Mouse (Mus musculus) Patski (cell line): ENCODE measurements at regions not wholly inside any gene's neighbourhood (a gene's known extent, or its start where the extent isn't known, plus 50 kb on each side); places are given as distances from the start of the nearest gene placed in this dataset.

ENCODE experiments used
- ATAC-seq: fragments of 100-300 bp; one replicate; pipeline ENCODE4 v1.8.0; 2021
- CTCF ChIA-PET: fragments of 350-600 bp; sonication (Branson Sonifier 250); formaldehyde crosslinking; loops from one replicate; lab custom pipeline; 2022; ENCODE audit warnings: inconsistent platforms; lab: Charles Lee
- POLR2A ChIA-PET: fragments of 350-600 bp; sonication (Branson Sonifier 250); formaldehyde crosslinking; loops from one replicate; lab custom pipeline; 2022; ENCODE audit warnings: antibody characterized with exemption, inconsistent platforms; lab: Charles Lee
- DNase-seq: peaks from one replicate; pipeline ENCODE4 v3.0.0-alpha.2; 2011; ENCODE audit warnings: low read depth, low spot score
- H3K27me3 ChIP-seq: fragments of 371-371 bp; one replicate; pipeline ENCODE4 v1.5.1; 2021
- CTCF ChIP-seq: fragments of 100-300 bp; IDR thresholded peaks from one replicate; pipeline ENCODE4 v1.5.1; 2021
- in situ Hi-C: fragments of 300-500 bp; cut with MboI; formaldehyde crosslinking; loops from 3 replicates; pipeline ENCODE4 v1.11.1; 2018; ENCODE audit warnings: low pct_unique_long_range_greater_than_20kb, mixed read lengths

- CTCF ChIA-PET = no interaction called here
- no peak for ATAC-seq
- H3K27me3 ChIP-seq = no peaks in the 10 kb centered on the region
- no peak for DNase-seq
- in situ Hi-C loops = no loop called here
- no peak for TF ChIP-seq CTCF
- POLR2A ChIA-PET = no interaction called here
Measured at GRCm38 (mm10) chr11:24537721-24538120, 459.9 kb downstream of the Bcl11a start.

- no peak for TF ChIP-seq CTCF
- no peaks in the 10 kb centered on the region for H3K27me3 ChIP-seq
- ChIA-PET CTCF (interaction anchor here (1.4 kb wide), 1 partner anchor 11 kb away, joined by 4 read pairs; no protein-coding TSS in a partner anchor), POLR2A (no interaction called here)
- no peak for DNase-seq
- ATAC-seq = no peak
- in situ Hi-C loops = no loop called here
Measured at GRCm38 (mm10) chr11:24569655-24570054, 491.8 kb downstream of the Bcl11a start.

GRCm38 (mm10) chr11:24613529-24613928 lies 535.7 kb downstream of the Bcl11a start:
- ChIA-PET CTCF (no interaction called here), POLR2A (no interaction called here)
- no peak for TF ChIP-seq CTCF
- no peaks in the 10 kb centered on the region for H3K27me3 ChIP-seq
- in situ Hi-C loops = no loop called here
- ATAC-seq (no peak), DNase-seq (no peak)

DNA sequence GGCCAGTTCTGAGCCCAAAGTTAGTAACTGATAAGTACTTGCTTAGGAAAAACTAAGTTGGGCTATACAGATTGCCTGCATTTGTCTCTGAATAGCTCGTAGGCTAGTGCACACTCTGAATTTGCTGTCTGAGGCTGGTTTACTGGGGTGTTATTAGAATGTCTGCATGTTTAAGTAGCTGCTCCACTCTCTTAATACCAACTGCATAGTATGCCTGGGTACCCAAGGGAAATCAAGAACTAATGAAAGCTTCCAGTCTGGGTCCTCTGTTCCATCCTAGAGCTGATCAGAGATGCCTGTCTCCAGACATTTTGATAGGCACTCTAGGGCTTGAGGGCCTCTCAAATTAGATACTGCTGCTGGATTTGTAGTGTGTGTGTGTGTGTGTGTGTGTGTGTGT lies 537.6 kb downstream of the Bcl11a start:
- in situ Hi-C loops = no loop called here
- ChIA-PET POLR2A (no interaction called here), CTCF (no interaction called here)
- no peak for ATAC-seq
- no peak for TF ChIP-seq CTCF
- H3K27me3 ChIP-seq = no peaks in the 10 kb centered on the region
- no peak for DNase-seq

GRCm38 (mm10) chr11:24618586-24618985 lies 540.7 kb downstream of the Bcl11a start:
- in situ Hi-C loops = no loop called here

DNA sequence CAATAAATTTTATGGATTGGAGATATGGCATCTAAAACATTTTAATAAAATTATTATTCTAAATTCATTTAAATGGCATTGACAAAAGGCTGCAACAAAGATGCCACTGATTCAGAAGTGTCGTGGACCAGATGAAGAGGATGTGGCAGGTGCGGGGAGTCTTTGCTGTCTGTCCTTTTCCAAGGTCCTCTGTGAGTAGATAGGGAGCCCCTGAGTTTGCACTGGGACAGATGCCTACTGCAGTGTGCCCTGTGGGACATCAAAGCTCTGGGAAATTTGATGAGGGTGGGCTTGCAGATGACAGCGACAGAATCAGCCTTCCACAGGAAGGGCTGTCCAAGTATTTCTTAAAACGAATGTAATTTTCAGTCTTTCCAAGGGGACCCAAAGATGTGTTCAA lies 541.2 kb downstream of the Bcl11a start:
- ChIA-PET CTCF (no interaction called here), POLR2A (interaction anchor here (0.5 kb wide), 1 partner anchor 11 kb away, joined by 3 read pairs; no protein-coding TSS in a partner anchor)
- ATAC-seq (no peak), DNase-seq (no peak)
- H3K27me3 ChIP-seq = no peaks in the 10 kb centered on the region
- TF ChIP-seq CTCF = no peak
- in situ Hi-C loops = no loop called here

More at GRCm38 (mm10) chr11:24618586-24618985, 540.7 kb downstream of the Bcl11a start:
- DNase-seq (no peak), ATAC-seq (no peak)
- H3K27me3 ChIP-seq = no peaks in the 10 kb centered on the region
- ChIA-PET POLR2A (interaction anchor here (0.5 kb wide), 1 partner anchor 11 kb away, joined by 3 read pairs; no protein-coding TSS in a partner anchor), CTCF (no interaction called here)
- no peak for TF ChIP-seq CTCF

GRCm38 (mm10) chr11:24628619-24629018 lies 550.8 kb downstream of the Bcl11a start:
- in situ Hi-C loops = no loop called here
- ChIA-PET CTCF (no interaction called here), POLR2A (no interaction called here)
- ATAC-seq = no peak
- no peak for TF ChIP-seq CTCF
- DNase-seq = no peak
- peaks cover 5% of the 10 kb centered on the region for H3K27me3 ChIP-seq

- POLR2A ChIA-PET = interaction anchor here (0.6 kb wide), 1 partner anchor 11 kb away, joined by 3 read pairs; no protein-coding TSS in a partner anchor
- TF ChIP-seq CTCF = no peak
- CTCF ChIA-PET = no interaction called here
- DNase-seq (no peak), ATAC-seq (no peak)
- in situ Hi-C loops = no loop called here
- peaks cover 5% of the 10 kb centered on the region for H3K27me3 ChIP-seq
Measured at GRCm38 (mm10) chr11:24629431-24629830, 551.6 kb downstream of the Bcl11a start.

- DNase-seq (no peak), ATAC-seq (no peak)
- H3K27me3 ChIP-seq = peaks cover 5% of the 10 kb centered on the region
- no peak for TF ChIP-seq CTCF
- POLR2A ChIA-PET = interaction anchor here (0.6 kb wide), 1 partner anchor 12 kb away, joined by 3 read pairs; no protein-coding TSS in a partner anchor
- in situ Hi-C loops = no loop called here
- CTCF ChIA-PET = no interaction called here
Measured at GRCm38 (mm10) chr11:24630403-24630900, 552.6 kb downstream of the Bcl11a start.

DNA sequence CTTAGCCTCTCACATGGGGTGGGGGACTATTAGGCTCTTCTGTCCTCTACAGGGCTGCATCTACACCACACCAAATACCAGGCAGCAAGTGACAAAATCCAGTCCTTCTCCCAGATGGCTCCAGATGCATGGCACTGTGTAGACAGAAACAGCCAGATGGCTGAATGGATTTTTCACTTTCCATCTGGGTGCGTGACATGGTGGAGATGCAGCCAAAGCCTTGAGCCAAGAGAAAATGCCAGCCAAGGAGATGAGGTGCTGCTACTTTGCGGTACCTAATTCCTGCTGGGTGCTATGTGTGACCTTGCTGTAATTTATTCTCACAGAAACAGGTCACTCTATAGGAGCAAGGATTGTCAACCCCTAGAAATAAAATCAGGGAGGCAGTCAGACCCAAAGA lies 553.8 kb downstream of the Bcl11a start:
- TF ChIP-seq CTCF = no peak
- ATAC-seq (no peak), DNase-seq (no peak)
- in situ Hi-C loops = no loop called here
- ChIA-PET POLR2A (no interaction called here), CTCF (no interaction called here)
- peaks cover 2% of the 10 kb centered on the region for H3K27me3 ChIP-seq

- ChIA-PET POLR2A (no interaction called here), CTCF (no interaction called here)
- DNase-seq (no peak), ATAC-seq (no peak)
- in situ Hi-C loops = no loop called here
- H3K27me3 ChIP-seq = no peaks in the 10 kb centered on the region
- TF ChIP-seq CTCF = no peak
Measured at GRCm38 (mm10) chr11:24636716-24637115, 558.9 kb downstream of the Bcl11a start.
